Mouse (Mus musculus) midbrain, embryonic 11.5 days (tissue): ENCODE data around the gene Lrrc4b. TPM values are rescaled to one million over a fixed set of nuclear protein-coding genes. Genes with fewer than 3 reads are reported as not detected.
A peak's percentile ranks its signal among the peaks of the same experiment; 100 is the strongest.

Source experiments
- ATAC-seq: fragments of 200-750 bp; cut with Nextera tagmentation; 2 replicates; pipeline ENCODE4 v1.8.0; 2017; ENCODE audit warnings: moderate TSS enrichment, moderate library complexity; ENCODE audit not compliant: low FRiP score
- DNase-seq: peaks from one replicate; pipeline ENCODE4 v3.0.0; 2015; ENCODE audit warnings: low spot score; ENCODE audit errors: missing footprints
- H3K27ac ChIP-seq: fragments of 300-500 bp; sonication (generic); 2 replicates; pipeline ENCODE4 v1.5.1; 2014; ENCODE audit warnings: low read depth, low read length
- H3K27me3 ChIP-seq: fragments of 300-500 bp; sonication (generic); 2 replicates; pipeline ENCODE4 v1.6.1; 2014; ENCODE audit warnings: mild to moderate bottlenecking, low read length, moderate library complexity, mixed read lengths; ENCODE audit not compliant: control insufficient read depth, insufficient read depth
- H3K36me3 ChIP-seq: fragments of 300-500 bp; sonication (generic); 2 replicates; pipeline ENCODE4 v1.6.1; 2014; ENCODE audit warnings: mild to moderate bottlenecking, low read length, moderate library complexity, mixed read lengths; ENCODE audit not compliant: control insufficient read depth, insufficient read depth
- H3K4me1 ChIP-seq: fragments of 300-500 bp; sonication (generic); 2 replicates; pipeline ENCODE4 v1.6.1; 2014; ENCODE audit warnings: low read length; ENCODE audit not compliant: control insufficient read depth, insufficient read depth
- H3K4me2 ChIP-seq: fragments of 300-500 bp; sonication (generic); 2 replicates; pipeline ENCODE4 v1.6.1; 2014; ENCODE audit warnings: mild to moderate bottlenecking, moderate library complexity
- H3K4me3 ChIP-seq: fragments of 300-500 bp; sonication (generic); 2 replicates; pipeline ENCODE4 v1.5.1; 2014; ENCODE audit warnings: low read depth, low read length
- H3K9ac ChIP-seq: fragments of 300-500 bp; sonication (generic); 2 replicates; pipeline ENCODE4 v1.6.1; 2014; ENCODE audit warnings: low read length
- H3K9me3 ChIP-seq: fragments of 300-500 bp; sonication (generic); 2 replicates; pipeline ENCODE4 v1.6.1; 2016; ENCODE audit warnings: low read length; ENCODE audit not compliant: control insufficient read depth
- WGBS: fragments of 180-500 bp; shearing (Covaris S2); extraction: QIAGEN DNeasy Blood & Tissue Kit; methylation state at CpG from one replicate; pipeline ENCODE4 v1.1.7; 2014; 5-methylcytosine and 5-hydroxymethylcytosine counted together
- polyA plus RNA-seq: library from polyadenylated mRNA; unstranded; fragments of >200 nt; fragmentation: Nextera tagmentation; extraction: Ambion mirVana; gene quantifications from 2 replicates; pipeline ENCODE4 v1.2.1, GENCODE M21; 2014

Gene Lrrc4b
- polyA plus RNA-seq, 1 experiment from 2014 or later = 10.3 TPM

DNA sequence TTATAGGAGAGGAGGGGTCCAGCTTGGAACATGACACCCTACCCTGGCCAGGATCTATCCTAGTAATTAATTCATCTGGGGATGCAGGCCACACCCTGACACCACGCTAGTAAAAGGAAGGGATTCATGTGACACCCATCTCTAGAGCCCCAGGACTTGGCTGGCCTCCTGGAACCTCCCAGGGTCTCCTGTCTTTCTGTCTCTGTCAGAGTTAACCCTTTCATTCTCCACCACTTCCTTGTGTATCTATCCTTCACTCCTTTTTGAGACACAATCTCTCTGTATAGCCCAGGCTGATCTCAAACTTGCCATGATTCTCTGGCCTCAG is 43.7 kb downstream of the Lrrc4b start:
- no peak for ATAC-seq
- 20% methylated on average over 1 of the region's 1 CpGs for WGBS
- DNase-seq = peak; percentile 81
- no peaks in the 10 kb centered on the region for H3K9me3 ChIP-seq
- H3K27ac ChIP-seq = no peak overlapping the region
- H3K4me3 ChIP-seq = no peak overlapping the region
- no peak overlapping the region for H3K9ac ChIP-seq
- H3K36me3 ChIP-seq = no peaks in the 10 kb centered on the region
- no peaks in the 10 kb centered on the region for H3K27me3 ChIP-seq
- H3K4me1 ChIP-seq = peaks cover 19% of the 10 kb centered on the region
- H3K4me2 ChIP-seq = no peak overlapping the region

GRCm38 (mm10) chr7:44472961-44473646 is 44.3 kb downstream of the Lrrc4b start:
- no peak overlapping the region for H3K27ac ChIP-seq
- DNase-seq (peak; percentile 77), ATAC-seq (no peak)
- H3K9ac ChIP-seq = no peak overlapping the region
- H3K36me3 ChIP-seq = no peaks in the 10 kb centered on the region
- H3K4me3 ChIP-seq = no peak overlapping the region
- no peaks in the 10 kb centered on the region; the same call in 1 of the 2 replicates for H3K27me3 ChIP-seq
- H3K9me3 ChIP-seq = no peaks in the 10 kb centered on the region
- no peak overlapping the region for H3K4me2 ChIP-seq
- WGBS = 63% methylated on average over 9 of the region's 9 CpGs
- H3K4me1 ChIP-seq = peaks cover 19% of the 10 kb centered on the region

GRCm38 (mm10) chr7:44474419-44474818 is 45.6 kb downstream of the Lrrc4b start:
- Histone ChIP-seq H3K27me3 (no peaks in the 10 kb centered on the region; the same call in 1 of the 2 replicates), H3K9ac (peak overlapping the region; percentile 44), H3K9me3 (no peaks in the 10 kb centered on the region), H3K4me3 (no peak overlapping the region), H3K4me2 (no peak overlapping the region), H3K36me3 (no peaks in the 10 kb centered on the region), H3K27ac (peak overlapping the region; percentile 5; the same call in 1 of the 2 replicates), H3K4me1 (peaks cover 9% of the 10 kb centered on the region)
- 34% methylated on average over 4 of the region's 4 CpGs for WGBS
- peak; percentile 86 for DNase-seq
- ATAC-seq = peak; percentile 77

DNA sequence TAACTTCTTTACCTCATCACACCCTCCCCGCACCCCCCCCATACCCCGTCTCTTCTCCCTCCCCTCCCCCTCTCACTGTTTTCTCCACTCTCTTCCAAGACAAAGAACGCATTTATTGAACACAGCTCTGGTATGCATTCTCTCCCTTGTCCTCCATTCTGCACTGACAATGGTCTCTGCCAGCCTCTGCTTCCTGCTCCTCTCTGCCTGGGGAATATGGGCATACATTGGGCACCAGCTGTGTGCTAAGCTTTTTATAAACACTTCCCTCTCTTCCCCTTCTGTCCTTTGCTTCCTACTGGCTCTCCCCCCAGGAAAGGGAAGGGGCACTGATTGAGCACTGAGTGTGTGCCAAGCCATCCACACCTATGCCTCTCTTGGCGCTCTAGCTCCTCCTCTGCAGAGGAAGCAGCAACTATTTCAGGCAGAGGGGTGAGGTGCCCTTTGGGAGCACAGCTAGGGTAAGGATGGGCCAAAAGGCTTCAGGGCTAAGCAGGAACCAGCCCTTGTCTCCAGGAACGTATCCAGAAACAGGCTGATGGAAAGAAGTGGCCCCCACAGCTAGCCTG is 46.3 kb downstream of the Lrrc4b start:
- Histone ChIP-seq H3K4me2 (no peak overlapping the region), H3K4me1 (peaks cover 9% of the 10 kb centered on the region), H3K9ac (no peak overlapping the region), H3K27ac (peak overlapping the region; percentile 5; the same call in 1 of the 2 replicates), H3K27me3 (no peaks in the 10 kb centered on the region; the same call in 1 of the 2 replicates), H3K9me3 (no peaks in the 10 kb centered on the region), H3K4me3 (no peak overlapping the region), H3K36me3 (no peaks in the 10 kb centered on the region)
- WGBS = 39% methylated on average over 5 of the region's 5 CpGs
- no peak for ATAC-seq
- peak; percentile 69 for DNase-seq

- no peak for ATAC-seq
- Histone ChIP-seq H3K36me3 (no peaks in the 10 kb centered on the region), H3K4me2 (no peak overlapping the region), H3K9me3 (no peaks in the 10 kb centered on the region), H3K27me3 (peaks cover 4% of the 10 kb centered on the region; the same call in 1 of the 2 replicates), H3K4me1 (no peaks in the 10 kb centered on the region), H3K9ac (no peak overlapping the region; the same call in 1 of the 2 replicates), H3K4me3 (no peak overlapping the region), H3K27ac (no peak overlapping the region)
- peak; percentile 54 for DNase-seq
- 83% methylated on average over 3 of the region's 3 CpGs for whole genome bisulfite sequencing
These were observed 54.1 kb downstream of the Lrrc4b start for GRCm38 (mm10) chr7:44482836-44483435.

GRCm38 (mm10) chr7:44484109-44484508 is 55.3 kb downstream of the Lrrc4b start:
- DNase-seq (peak; percentile 77), ATAC-seq (no peak)
- WGBS = 94% methylated on average over 1 of the region's 1 CpGs
- H3K27me3 ChIP-seq = peaks cover 4% of the 10 kb centered on the region; the same call in 1 of the 2 replicates
- H3K4me3 ChIP-seq = no peak overlapping the region
- no peak overlapping the region for H3K4me2 ChIP-seq
- no peaks in the 10 kb centered on the region for H3K4me1 ChIP-seq
- H3K27ac ChIP-seq = no peak overlapping the region
- 0 out of 2 replicates have a peak, but pooled peaks cover 4% of the 10 kb centered on the region for H3K36me3 ChIP-seq
- H3K9me3 ChIP-seq = no peaks in the 10 kb centered on the region
- H3K9ac ChIP-seq = no peak overlapping the region

- Histone ChIP-seq H3K9ac (no peak overlapping the region), H3K4me1 (no peaks in the 10 kb centered on the region), H3K27ac (no peak overlapping the region), H3K4me2 (no peak overlapping the region), H3K36me3 (0 out of 2 replicates have a peak, but pooled peaks cover 4% of the 10 kb centered on the region), H3K9me3 (no peaks in the 10 kb centered on the region), H3K27me3 (peaks cover 4% of the 10 kb centered on the region; the same call in 1 of the 2 replicates), H3K4me3 (no peak overlapping the region)
- ATAC-seq (peak; percentile 81), DNase-seq (peak; percentile 99)
- WGBS = 35% methylated on average over 5 of the region's 5 CpGs
These were observed 56.2 kb downstream of the Lrrc4b start for GRCm38 (mm10) chr7:44484841-44485571.

DNA sequence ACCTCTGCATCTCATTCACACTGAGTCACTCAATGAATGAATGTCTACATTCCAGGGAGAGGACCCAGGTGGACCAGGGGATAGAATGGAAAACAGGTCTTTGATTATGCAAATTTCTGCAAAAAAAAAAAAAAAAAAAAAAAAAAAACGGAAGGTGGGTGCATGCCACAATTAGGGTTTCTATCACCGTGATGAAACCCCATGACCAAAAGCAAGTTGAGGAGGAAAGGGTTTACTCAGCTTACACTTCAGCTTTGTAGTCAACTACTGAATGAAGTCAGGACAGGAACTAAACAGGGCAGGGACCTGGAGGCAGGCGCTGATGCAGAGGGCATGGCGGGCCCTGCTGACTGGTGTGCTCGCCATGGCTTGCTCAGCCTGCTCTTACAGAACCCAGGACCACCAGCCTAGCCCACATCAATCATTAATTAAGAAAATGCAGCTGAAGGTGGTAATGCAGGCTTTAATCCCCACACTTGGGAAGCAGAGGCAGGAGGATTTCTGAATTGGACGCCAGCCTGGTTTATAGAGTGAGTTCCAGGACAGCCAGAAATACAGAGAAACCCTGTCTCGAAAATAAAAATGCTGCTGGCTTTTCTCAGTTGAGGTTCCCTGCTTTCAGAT is 56.9 kb downstream of the Lrrc4b start:
- ATAC-seq = no peak
- H3K36me3 ChIP-seq = peaks cover 8% of the 10 kb centered on the region; the same call in 1 of the 2 replicates

More for the DNA sequence above, 56.9 kb downstream of the Lrrc4b start:
- H3K27me3 ChIP-seq = peaks cover 4% of the 10 kb centered on the region; the same call in 1 of the 2 replicates
- H3K9me3 ChIP-seq = no peaks in the 10 kb centered on the region
- 71% methylated on average over 7 of the region's 7 CpGs for WGBS
- peak; percentile 64 for DNase-seq
- no peak overlapping the region for H3K9ac ChIP-seq
- H3K4me3 ChIP-seq = no peak overlapping the region
- H3K4me2 ChIP-seq = no peak overlapping the region
- no peak overlapping the region for H3K27ac ChIP-seq
- H3K4me1 ChIP-seq = no peaks in the 10 kb centered on the region
